Mouse (Mus musculus) lung, embryonic 14.5 days (tissue): ENCODE data around the gene Catsperz. TPM values are rescaled to one million over a fixed set of nuclear protein-coding genes. Genes with fewer than 3 reads are reported as not detected.

Source experiments
- ATAC-seq: fragments of 200-750 bp; cut with Nextera tagmentation; 2 replicates; pipeline ENCODE4 v1.8.0; 2017; ENCODE audit warnings: mild to moderate bottlenecking, moderate TSS enrichment, moderate library complexity; ENCODE audit not compliant: insufficient read depth
- DNase-seq: peaks from one replicate; pipeline ENCODE4 v3.0.0-alpha.2; 2015
- H3K27ac ChIP-seq: fragments of 300-500 bp; sonication (generic); 2 replicates; pipeline ENCODE4 v1.5.1; 2014; ENCODE audit warnings: low read depth, mild to moderate bottlenecking, moderate library complexity
- H3K27me3 ChIP-seq: fragments of 300-500 bp; sonication (generic); 2 replicates; pipeline ENCODE4 v1.6.1; 2014; ENCODE audit warnings: low read length, control low read depth; ENCODE audit not compliant: insufficient read depth
- H3K36me3 ChIP-seq: fragments of 300-500 bp; sonication (generic); 2 replicates; pipeline ENCODE4 v1.6.1; 2014; ENCODE audit warnings: control low read depth; ENCODE audit not compliant: insufficient read depth
- H3K4me1 ChIP-seq: fragments of 300-500 bp; sonication (generic); 2 replicates; pipeline ENCODE4 v1.6.1; 2014; ENCODE audit warnings: antibody characterized with exemption, control low read depth; ENCODE audit not compliant: insufficient read depth
- H3K4me2 ChIP-seq: fragments of 300-500 bp; sonication (generic); 2 replicates; pipeline ENCODE4 v1.6.1; 2014; ENCODE audit warnings: mild to moderate bottlenecking
- H3K4me3 ChIP-seq: fragments of 300-500 bp; sonication (generic); 2 replicates; pipeline ENCODE4 v1.5.1; 2014; ENCODE audit warnings: low read depth, low read length
- H3K9ac ChIP-seq: fragments of 300-500 bp; sonication (generic); 2 replicates; pipeline ENCODE4 v1.6.1; 2014
- H3K9me3 ChIP-seq: fragments of 300-500 bp; sonication (generic); 2 replicates; pipeline ENCODE4 v1.6.1; 2016; ENCODE audit warnings: low read depth, low read length, control low read depth
- CTCF ChIP-seq: IDR thresholded peaks from 2 replicates; pipeline ENCODE4 v1.5.1; 2016; ENCODE audit warnings: antibody characterized with exemption, low read depth
- WGBS: fragments of 180-500 bp; shearing (Covaris S2); extraction: QIAGEN DNeasy Blood & Tissue Kit; methylation state at CpG from one replicate; pipeline ENCODE4 v1.1.7; 2014; 5-methylcytosine and 5-hydroxymethylcytosine counted together
- polyA plus RNA-seq: library from polyadenylated mRNA; unstranded; fragments of >200 nt; fragmentation: Nextera tagmentation; extraction: Ambion mirVana; gene quantifications from 2 replicates; pipeline ENCODE4 v1.2.1, GENCODE M21; 2014

The Catsperz gene
- polyA plus RNA-seq, 1 experiment from 2014 or later = 2.2 TPM

DNA sequence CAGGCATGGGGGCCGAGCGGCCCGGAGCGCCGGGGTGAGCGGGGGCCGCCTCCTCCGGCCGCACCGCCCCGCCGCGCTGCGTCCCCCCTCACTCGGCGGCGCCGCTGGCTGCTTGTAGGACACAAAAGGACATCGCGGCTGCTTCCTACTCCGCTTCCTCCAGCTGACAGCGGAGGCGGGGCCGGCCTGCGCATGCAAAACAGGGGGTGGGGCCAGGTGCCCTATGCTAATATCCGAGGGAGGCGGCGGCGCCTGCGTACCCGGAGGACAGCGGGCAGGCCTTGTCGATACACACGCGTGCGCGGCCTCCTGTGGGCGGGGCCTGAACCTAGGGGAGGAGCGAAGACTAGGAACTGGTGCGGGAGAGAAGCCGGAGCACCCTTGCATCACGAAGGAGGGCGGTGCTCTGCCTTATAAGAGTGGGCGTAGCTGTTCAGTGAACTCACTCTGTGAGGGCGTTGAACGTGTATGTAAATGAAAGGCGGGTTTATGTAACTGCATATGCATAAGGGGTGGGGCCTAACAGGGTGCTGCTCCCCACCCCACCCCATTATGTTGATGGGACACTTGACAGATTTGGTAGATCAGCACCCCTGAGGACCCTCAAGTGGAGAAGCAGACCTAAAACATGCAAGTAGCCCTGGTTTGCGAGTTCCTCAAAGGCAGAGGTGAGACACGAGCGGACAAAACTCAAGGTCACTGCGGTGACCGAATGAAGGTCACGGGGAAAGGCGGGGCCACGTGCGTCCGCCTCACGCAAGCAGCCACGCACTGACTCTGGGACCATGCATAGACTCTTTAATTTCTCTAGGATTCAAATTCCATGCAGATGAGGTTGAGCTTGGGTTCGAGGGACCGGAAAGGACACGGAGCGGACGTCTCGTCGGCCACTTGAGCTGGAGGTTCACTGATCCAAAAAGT is 3.3 kb downstream of the Catsperz start, which contains the start of gene Esrra:
Gene Esrra, minus strand, starts transcription at position 167 of the 921 bp plus-strand sequence.
- Histone ChIP-seq H3K27me3 (peaks cover 42% of the 10 kb centered on the region), H3K36me3 (0 out of 2 replicates have a peak, but pooled peaks cover 2% of the 10 kb centered on the region), H3K9ac (peak within 1 kb of the TSS; percentile 70), H3K27ac (peak within 1 kb of the TSS; percentile 76), H3K4me2 (peak within 1 kb of the TSS; percentile 80), H3K4me1 (no peaks in the 10 kb centered on the region), H3K4me3 (peak within 1 kb of the TSS; percentile 66), H3K9me3 (no peaks in the 10 kb centered on the region)
- peak; percentile 94 for ATAC-seq
- peak; percentile 100 for DNase-seq
- TF ChIP-seq CTCF = no peak
- under 1% methylated on average over 57 of the region's 66 CpGs for WGBS

DNA sequence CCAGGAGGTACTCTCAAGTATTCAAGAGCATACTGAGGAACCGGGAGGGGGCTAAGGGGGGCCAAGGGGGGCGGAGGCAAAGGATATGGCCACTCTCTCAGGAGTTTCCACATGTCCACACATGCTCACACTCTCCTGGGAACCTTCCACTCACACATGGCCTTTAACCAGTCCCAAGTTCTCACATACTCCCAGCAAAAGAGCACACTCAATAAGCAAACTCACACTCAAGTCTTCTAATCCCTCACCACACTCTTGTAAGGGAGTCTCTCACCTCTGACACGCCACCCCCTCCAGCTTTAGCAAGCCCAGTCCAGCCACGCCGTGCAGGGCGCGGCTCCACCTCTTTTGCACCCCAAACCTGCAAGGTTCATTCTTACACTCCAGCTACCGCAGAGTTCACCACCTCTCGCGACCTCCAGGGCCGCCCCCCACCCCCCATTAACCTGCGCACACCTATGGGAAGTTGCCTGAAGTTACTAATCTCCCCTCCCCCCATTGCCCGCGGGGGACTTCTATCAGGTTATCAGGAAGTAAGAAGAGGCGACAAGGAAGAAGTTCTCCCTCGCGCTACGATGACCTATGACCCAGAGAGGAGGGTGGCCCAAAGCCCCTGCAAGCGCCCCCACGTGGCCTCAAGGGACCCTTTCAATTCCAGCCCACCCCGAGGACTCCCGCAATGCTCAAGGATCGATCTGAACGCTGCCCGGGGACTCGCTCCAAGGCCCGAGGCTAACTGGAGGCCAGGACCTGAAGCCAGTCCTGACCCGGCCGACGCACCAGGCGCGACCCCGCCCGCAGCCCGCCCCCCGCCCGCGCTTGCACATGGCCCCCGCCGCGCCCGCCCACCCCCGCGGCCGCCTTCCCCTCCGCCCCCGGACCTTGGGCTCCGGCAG is 4.2 kb downstream of the Catsperz start:
- TF ChIP-seq CTCF = peak; percentile 21
- H3K4me3 ChIP-seq = peak overlapping the region; percentile 66
- 0 out of 2 replicates have a peak, but pooled peaks cover 2% of the 10 kb centered on the region for H3K36me3 ChIP-seq
- H3K4me2 ChIP-seq = peak overlapping the region; percentile 80
- DNase-seq = peak; percentile 66
- H3K27me3 ChIP-seq = peaks cover 33% of the 10 kb centered on the region
- ATAC-seq = no peak; the same call in 1 of the 2 replicates
- WGBS = 1% methylated on average over 48 of the region's 48 CpGs
- peak overlapping the region; percentile 76 for H3K27ac ChIP-seq
- peak overlapping the region; percentile 70 for H3K9ac ChIP-seq
- no peaks in the 10 kb centered on the region for H3K4me1 ChIP-seq
- no peaks in the 10 kb centered on the region for H3K9me3 ChIP-seq

DNA sequence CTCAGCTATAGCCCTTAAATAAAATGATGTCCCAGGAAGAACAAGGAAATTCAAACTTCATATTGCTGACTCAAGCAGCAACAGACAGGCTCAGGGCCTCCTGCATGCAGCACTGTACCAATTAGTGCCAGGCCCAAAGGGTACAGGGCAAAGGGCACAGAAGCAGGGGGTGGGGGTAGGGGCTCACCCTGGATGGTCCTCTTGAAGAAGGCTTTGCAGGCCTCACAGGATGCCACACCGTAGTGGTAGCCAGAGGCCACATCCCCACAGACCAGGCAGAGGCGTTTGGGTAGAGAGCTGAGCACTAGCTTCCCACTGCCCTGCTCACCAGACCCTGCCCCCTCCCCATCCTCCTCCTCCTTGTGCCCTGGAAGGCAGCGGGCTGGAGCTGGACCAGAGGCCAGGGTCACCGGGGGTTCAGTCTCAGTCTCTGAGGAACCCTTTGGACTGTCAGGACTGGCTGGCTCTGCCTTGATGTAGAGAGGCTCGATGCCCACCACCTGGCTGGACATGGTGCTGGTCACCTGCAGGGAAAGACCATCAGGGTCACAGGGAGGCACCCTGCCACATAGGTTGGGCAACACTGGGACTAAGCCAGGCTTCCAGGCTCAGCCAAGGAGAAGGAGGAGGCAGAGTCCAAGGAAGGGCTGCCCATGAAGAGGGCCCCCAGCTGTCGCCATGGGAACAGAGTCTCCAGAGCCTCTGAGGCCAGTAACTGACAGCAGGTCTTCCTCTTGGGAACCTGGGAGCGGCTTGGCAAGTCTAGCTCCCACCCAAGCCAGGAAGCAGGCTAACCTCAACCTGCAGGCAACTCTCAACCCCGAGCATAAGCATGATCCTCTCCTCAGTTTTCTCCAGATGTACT is 5.1 kb downstream of the Catsperz start:
- 36% methylated on average over 8 of the region's 8 CpGs for WGBS
- H3K36me3 ChIP-seq = 0 out of 2 replicates have a peak, but pooled peaks cover 2% of the 10 kb centered on the region
- peak; percentile 54 for DNase-seq
- peak overlapping the region; percentile 66 for H3K4me3 ChIP-seq
- no peaks in the 10 kb centered on the region for H3K4me1 ChIP-seq
- H3K9me3 ChIP-seq = no peaks in the 10 kb centered on the region
- H3K9ac ChIP-seq = peak overlapping the region; percentile 70; the same call in 1 of the 2 replicates
- no peak for ATAC-seq
- H3K27me3 ChIP-seq = peaks cover 24% of the 10 kb centered on the region
- no peak overlapping the region for H3K27ac ChIP-seq
- H3K4me2 ChIP-seq = peak overlapping the region; percentile 80
- no peak for TF ChIP-seq CTCF

DNA sequence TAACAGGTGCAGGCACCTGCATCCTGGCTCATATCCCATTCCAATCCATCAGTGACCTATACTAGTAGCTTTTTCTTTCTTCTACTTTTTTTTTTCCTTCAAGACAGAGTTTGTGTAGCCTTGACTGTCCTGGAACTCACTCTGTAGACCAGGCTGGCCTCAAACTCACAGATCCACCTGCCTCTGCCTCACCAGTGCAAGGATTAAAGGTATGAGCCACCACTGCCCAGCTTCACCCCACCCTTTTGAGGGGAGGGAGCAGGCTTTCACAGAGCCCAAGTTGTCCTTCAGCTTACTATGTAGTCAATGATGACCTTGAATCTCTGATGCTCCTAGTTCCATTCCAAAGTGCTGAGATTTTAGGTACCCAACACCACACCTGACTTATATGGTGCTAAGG is 5.7 kb downstream of the Catsperz start:
- no peak overlapping the region for H3K4me2 ChIP-seq

DNA sequence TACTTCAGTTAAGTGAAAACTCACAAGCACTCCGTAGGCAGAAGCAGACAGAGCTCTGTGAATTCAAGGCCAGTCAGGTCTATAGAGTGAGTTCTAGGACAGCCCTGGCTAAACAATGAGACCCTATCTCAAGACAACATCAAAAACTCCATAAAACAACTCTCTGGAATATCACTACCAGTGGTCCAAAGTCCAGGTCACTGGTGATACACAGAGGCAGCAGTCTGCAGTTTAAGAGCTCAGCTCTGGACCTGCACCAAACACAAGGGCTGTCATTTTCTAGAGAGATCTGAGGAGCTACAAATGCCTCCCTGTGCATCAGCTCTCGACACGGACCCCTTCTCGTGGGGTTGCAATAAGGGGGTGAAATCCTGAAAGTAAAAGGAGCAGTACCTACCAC is 6.9 kb downstream of the Catsperz start:
- Histone ChIP-seq H3K9me3 (no peaks in the 10 kb centered on the region), H3K9ac (no peak overlapping the region), H3K27me3 (peaks cover 8% of the 10 kb centered on the region), H3K4me3 (no peak overlapping the region), H3K4me2 (no peak overlapping the region), H3K27ac (no peak overlapping the region), H3K36me3 (peaks cover 8% of the 10 kb centered on the region), H3K4me1 (no peaks in the 10 kb centered on the region)
- no peak for ATAC-seq
- no peak for TF ChIP-seq CTCF
- WGBS = 85% methylated on average over 4 of the region's 4 CpGs
- DNase-seq = no peak

More for the DNA sequence above, 5.7 kb downstream of the Catsperz start:
- no peak for ATAC-seq
- Histone ChIP-seq H3K27ac (no peak overlapping the region), H3K4me3 (no peak overlapping the region), H3K27me3 (peaks cover 18% of the 10 kb centered on the region), H3K9me3 (no peaks in the 10 kb centered on the region), H3K4me1 (no peaks in the 10 kb centered on the region), H3K36me3 (0 out of 2 replicates have a peak, but pooled peaks cover 2% of the 10 kb centered on the region), H3K9ac (no peak overlapping the region)
- no peak for DNase-seq
- no peak for TF ChIP-seq CTCF

DNA sequence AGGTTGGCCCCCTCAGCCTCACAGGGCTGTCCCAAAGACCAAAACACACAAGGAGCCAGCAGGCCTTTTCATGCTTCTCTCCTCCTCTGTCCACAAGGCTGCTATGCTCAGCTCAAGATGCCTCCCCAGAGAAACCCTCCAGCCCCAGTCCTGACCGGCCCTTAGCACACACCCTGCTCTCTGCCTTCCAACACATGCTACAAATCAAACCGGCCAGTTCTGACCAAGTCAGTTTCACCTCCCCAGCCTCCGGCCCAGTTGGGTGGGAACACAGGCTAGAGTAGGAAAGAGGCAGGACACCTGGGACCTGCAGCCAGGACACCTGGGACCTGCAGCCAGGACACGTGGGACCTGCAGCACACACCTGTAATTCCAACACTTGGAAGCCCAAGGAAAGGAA is 8.7 kb downstream of the Catsperz start:
- no peaks in the 10 kb centered on the region for H3K27me3 ChIP-seq
- no peak for DNase-seq
- H3K36me3 ChIP-seq = peaks cover 27% of the 10 kb centered on the region
- WGBS = 60% methylated on average over 4 of the region's 4 CpGs
- no peak overlapping the region for H3K27ac ChIP-seq
- no peaks in the 10 kb centered on the region for H3K4me1 ChIP-seq
- no peak overlapping the region for H3K4me2 ChIP-seq
- H3K9me3 ChIP-seq = no peaks in the 10 kb centered on the region
- no peak overlapping the region for H3K4me3 ChIP-seq
- no peak for TF ChIP-seq CTCF
- ATAC-seq = no peak
- no peak overlapping the region for H3K9ac ChIP-seq
